Mouse (Mus musculus) c-Kit-positive CD71-positive TER-119-negative erythroid progenitor cells, embryonic 14.5 days (primary cell): ENCODE measurements around the gene Lbx1.

Experiments
- DNase-seq: peaks from one replicate; pipeline ENCODE4 v3.0.0-alpha.2; 2013; ENCODE audit warnings: low read depth

Gene Lbx1

GRCm38 (mm10) chr19:45209776-45210422, 25.7 kb downstream of the Lbx1 start:
- no peak for DNase-seq

- no peak for DNase-seq
Measured at GRCm38 (mm10) chr19:45209191-45209590, 26.4 kb downstream of the Lbx1 start.

DNA sequence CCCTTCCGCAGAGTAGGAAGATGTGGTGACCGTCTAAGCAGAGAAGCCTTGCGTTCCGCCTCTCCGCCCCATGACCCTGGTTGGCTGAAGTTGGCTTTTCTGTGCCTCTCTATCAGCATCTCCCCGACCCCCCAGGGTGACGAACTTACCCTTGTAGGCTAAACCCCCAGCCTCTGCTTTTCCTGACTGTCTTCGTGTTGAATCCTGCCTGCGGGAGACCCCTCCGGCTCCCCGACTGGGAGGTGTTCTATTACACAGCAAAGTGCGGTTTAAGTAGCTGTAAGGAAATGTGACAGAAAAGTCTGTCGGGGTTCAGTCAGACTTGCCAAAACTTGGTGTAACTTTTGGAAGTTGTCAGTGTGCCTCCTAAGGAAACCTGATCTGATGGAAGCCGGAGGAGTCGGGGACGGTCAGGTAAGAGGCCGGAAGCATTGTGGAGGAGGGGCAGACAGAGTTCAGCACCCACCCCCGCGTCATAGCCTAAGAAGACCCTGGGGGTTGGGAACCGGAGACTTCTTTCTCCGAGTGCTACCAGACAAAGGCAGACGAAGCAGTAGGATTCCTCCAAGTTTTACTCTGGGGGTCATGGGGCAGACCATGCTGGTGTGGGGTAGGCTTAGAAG, 27.1 kb downstream of the Lbx1 start:
- DNase-seq = no peak

GRCm38 (mm10) chr19:45207662-45208437, 27.8 kb downstream of the Lbx1 start:
- no peak for DNase-seq

GRCm38 (mm10) chr19:45207153-45207552, 28.5 kb downstream of the Lbx1 start:
- no peak for DNase-seq

DNA sequence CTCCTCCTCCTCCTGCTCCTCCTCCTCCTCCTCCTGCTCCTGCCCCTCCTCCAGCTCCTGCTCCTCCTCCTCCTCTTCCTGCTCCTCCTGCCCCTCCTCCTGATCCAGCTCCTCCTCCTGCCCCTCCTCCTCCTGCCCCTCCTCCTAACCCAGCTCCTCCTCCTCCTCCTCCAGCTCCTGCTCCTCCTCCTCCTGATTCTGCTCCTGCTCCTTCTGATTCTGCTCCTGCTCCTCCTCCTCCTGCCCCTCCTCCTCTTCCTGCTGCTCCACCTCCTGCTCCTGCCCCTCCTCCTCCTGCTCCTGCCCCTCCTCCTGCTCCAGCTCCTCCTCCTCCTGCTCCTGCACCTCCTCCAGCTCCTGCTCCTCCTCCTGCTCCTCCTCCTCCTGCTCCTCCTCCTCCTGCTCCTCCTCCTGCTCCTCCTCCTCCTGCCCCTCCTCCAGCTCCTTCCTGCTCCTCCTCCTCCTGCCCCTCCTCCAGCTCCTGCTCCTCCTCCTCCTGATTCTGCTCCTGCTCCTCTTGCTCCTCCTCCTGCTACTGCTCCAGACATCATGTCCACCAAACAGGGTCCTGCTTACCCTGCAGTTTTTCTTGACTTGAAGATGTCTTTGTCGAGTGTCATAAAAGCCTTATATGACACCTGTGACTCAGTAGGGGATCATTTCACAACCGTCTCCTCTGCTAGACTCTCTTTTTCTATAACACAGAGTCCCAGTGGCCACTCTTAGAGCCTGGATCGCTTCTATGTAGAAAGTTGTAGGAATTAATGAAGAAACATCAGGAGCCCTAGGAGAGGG, 30.1 kb downstream of the Lbx1 start:
- DNase-seq = no peak

DNA sequence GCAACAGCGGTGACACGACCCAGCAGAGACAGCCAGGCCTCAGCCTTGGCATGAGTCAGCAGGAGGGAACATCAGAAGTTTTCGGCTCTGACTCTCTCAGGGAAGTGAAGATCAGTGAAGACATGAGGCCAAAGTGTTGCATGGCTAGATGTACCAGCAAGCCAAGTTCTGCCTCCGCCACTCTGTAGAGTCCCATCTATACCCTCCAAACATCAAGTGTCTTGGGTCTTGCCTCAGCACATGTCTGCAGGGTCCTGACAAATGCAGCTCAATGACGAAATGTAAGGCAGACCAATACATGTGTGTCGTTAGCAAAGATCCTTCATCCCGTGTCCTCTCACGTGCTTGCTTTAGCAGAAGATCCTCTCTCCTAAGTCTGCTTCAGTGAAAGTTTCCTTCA, 38.6 kb downstream of the Lbx1 start:
- no peak for DNase-seq

- DNase-seq = no peak
Measured at GRCm38 (mm10) chr19:45194651-45195050, 41.0 kb downstream of the Lbx1 start.
